Mouse (Mus musculus) forebrain, embryonic 11.5 days (tissue): Measurements from ENCODE around the gene Nlrc3. TPM values are rescaled to one million over a fixed set of nuclear protein-coding genes. Genes with fewer than 3 reads are reported as not detected.
"Not testable (repeated sequence)": the region's sequence is repeated elsewhere in the genome, so short reads cannot be mapped to it uniquely, and the experiment has no call there.

ENCODE experiments used
- ATAC-seq: fragments of 200-750 bp; cut with Nextera tagmentation; replicated peaks from 2 replicates; pipeline ENCODE4 v1.8.0; 2017; ENCODE audit warnings: moderate TSS enrichment; ENCODE audit not compliant: low FRiP score
- DNase-seq: peaks from one replicate; pipeline ENCODE4 v3.0.0-alpha.2; 2017; ENCODE audit warnings: low spot score
- H3K27ac ChIP-seq: fragments of 300-500 bp; sonication (generic); 2 replicates; pipeline ENCODE4 v1.5.1; 2014; ENCODE audit warnings: low read depth, low read length
- H3K27me3 ChIP-seq: fragments of 300-500 bp; sonication (generic); 2 replicates; pipeline ENCODE4 v1.6.1; 2014; ENCODE audit warnings: mild to moderate bottlenecking, low read length, mixed read lengths; ENCODE audit not compliant: control insufficient read depth, insufficient read depth
- H3K36me3 ChIP-seq: fragments of 300-500 bp; sonication (generic); 2 replicates; pipeline ENCODE4 v1.6.1; 2014; ENCODE audit warnings: mild to moderate bottlenecking, low read length, moderate library complexity, mixed read lengths; ENCODE audit not compliant: control insufficient read depth, insufficient read depth
- H3K4me1 ChIP-seq: fragments of 300-500 bp; sonication (generic); replicated peaks from 2 replicates; pipeline ENCODE4 v1.6.1; 2014; ENCODE audit warnings: low read length, mixed read lengths; ENCODE audit not compliant: control insufficient read depth, insufficient read depth
- H3K4me2 ChIP-seq: fragments of 300-500 bp; sonication (generic); 2 replicates; pipeline ENCODE4 v1.6.1; 2014; ENCODE audit warnings: low read depth, mild to moderate bottlenecking, low read length, moderate library complexity, mixed read lengths; ENCODE audit not compliant: severe bottlenecking
- H3K4me3 ChIP-seq: fragments of 300-500 bp; sonication (generic); 2 replicates; pipeline ENCODE4 v1.5.1; 2014; ENCODE audit warnings: low read depth, low read length
- H3K9ac ChIP-seq: fragments of 300-500 bp; sonication (generic); 2 replicates; pipeline ENCODE4 v1.6.1; 2014; ENCODE audit warnings: low read length
- H3K9me3 ChIP-seq: fragments of 300-500 bp; sonication (generic); 2 replicates; pipeline ENCODE4 v1.6.1; 2016; ENCODE audit warnings: low read length, mixed read lengths; ENCODE audit not compliant: control insufficient read depth
- WGBS: fragments of 180-500 bp; shearing (Covaris S2); extraction: QIAGEN DNeasy Blood & Tissue Kit; methylation state at CpG from one replicate; pipeline ENCODE4 v1.1.7; 2014; 5-methylcytosine and 5-hydroxymethylcytosine counted together
- polyA plus RNA-seq: library from polyadenylated mRNA; unstranded; fragments of >200 nt; fragmentation: Nextera tagmentation; extraction: Ambion mirVana; gene quantifications from 2 replicates; pipeline ENCODE4 v1.2.1, GENCODE M21; 2014

Gene Nlrc3
- polyA plus RNA-seq, 1 experiment from 2014 or later, result 0.99 TPM

DNA sequence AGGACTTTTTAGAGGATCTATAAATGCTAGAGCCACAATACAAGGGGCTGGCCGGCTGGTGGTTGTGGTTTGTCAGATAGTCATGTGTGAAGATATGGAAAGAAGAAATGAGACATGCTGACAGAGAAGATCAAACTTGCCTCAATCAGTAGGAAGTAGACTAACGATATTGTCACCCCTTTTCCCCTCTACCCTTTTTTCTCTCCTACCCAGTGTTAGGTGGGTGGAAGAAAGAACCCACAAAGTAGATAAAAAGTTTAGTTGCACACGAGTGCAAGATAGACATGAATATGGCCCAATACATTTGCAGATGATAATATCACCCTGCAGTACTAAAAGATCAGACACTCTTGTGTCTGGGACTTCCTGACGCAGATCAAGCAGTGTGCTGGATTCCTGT lies 12.0 kb upstream of the Nlrc3 start:
- DNase-seq, result no peak
- Histone ChIP-seq H3K4me2 (no peak overlapping the region), H3K9ac (no peak overlapping the region), H3K27me3 (no peaks in the 10 kb centered on the region), H3K4me1 (no peaks in the 10 kb centered on the region), H3K36me3 (peaks cover 12% of the 10 kb centered on the region), H3K9me3 (no peaks in the 10 kb centered on the region), H3K27ac (no peak overlapping the region), H3K4me3 (no peak overlapping the region)
- WGBS, result 91% methylated on average over 4 of the region's 4 CpGs
- ATAC-seq, result no peak

DNA sequence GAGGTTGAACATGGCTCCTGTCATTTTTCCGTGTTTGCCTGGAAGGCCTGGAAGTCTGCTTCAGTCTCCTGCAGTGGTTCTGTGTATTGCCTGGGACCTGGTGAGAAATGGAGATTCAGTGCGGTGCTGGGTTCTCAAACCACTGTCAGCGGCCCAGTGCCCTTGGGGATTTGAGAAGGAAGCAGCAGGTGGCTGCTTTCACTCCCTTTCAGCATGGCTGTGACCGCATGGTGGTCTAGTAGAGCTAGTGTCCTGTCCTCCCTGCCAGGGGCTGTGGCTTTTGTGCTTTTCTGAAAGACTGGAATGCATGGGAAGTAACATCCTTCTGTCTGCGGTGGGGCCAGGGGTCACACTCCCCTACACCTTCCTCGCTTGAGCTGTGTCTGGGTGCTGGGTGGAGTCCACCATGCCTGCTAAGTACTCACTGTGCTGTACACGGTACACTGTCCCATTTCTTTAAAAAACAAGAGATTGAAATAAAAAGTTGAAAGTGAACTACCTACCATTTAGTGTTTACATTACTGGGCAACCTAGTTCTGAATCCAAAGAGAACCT lies 6.8 kb upstream of the Nlrc3 start:
- Histone ChIP-seq H3K9ac (no peak overlapping the region), H3K9me3 (no peaks in the 10 kb centered on the region), H3K27me3 (no peaks in the 10 kb centered on the region), H3K27ac (no peak overlapping the region), H3K36me3 (peaks cover 9% of the 10 kb centered on the region; the same call in 1 of the 2 replicates), H3K4me1 (no peaks in the 10 kb centered on the region), H3K4me3 (no peak overlapping the region), H3K4me2 (no peak overlapping the region)
- DNase-seq (no peak), ATAC-seq (no peak)
- 49% methylated on average over 7 of the region's 7 CpGs for WGBS

DNA sequence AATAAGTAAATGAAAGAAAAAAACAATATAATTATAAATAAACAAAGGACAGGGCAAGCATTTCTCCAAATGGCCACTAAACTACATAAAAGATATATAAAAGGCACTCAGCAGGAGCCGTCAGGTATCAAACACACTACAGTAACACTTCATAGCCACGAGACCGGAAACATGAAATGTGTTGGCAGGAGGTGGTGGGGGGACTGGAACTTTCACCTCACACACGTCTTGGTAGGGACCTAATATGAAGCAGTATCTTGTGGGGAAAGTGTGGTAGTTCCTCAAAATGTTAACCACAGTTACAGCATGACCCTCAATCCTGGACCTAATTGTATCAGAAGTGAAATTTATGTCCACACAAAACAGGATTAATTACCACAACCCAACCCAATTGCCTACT lies 5.7 kb upstream of the Nlrc3 start:
- Histone ChIP-seq H3K4me3 (no peak overlapping the region), H3K27me3 (no peaks in the 10 kb centered on the region), H3K27ac (no peak overlapping the region), H3K4me1 (no peaks in the 10 kb centered on the region), H3K9me3 (no peaks in the 10 kb centered on the region), H3K9ac (no peak overlapping the region), H3K36me3 (peaks cover 9% of the 10 kb centered on the region; the same call in 1 of the 2 replicates), H3K4me2 (no peak overlapping the region)
- no peak for ATAC-seq
- DNase-seq, result no peak
- 95% methylated on average over 4 of the region's 4 CpGs for WGBS

DNA sequence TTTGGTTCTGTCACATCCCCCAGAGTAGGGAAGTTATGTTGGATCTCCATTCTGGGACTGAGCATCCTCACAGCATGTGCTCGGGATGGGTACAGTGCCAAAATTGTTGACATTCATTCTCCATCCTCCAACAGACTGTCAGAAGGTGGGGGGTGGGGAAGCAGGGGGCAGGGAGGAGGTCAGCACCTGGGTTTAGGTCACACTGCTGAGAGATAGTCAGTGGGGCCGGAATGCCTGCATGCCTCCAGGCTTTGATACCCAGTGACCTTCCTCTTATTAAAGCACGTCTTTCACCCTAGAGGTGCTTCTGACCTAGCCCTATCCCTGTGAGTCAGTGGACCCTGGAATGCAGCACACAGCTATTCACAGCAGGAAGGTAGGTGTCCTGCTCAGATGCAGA lies 280 bp upstream of the Nlrc3 start:
- Histone ChIP-seq H3K4me2 (no peak overlapping the region), H3K4me1 (no peaks in the 10 kb centered on the region), H3K9ac (no peak overlapping the region), H3K27ac (no peak overlapping the region), H3K27me3 (no peaks in the 10 kb centered on the region), H3K9me3 (no peaks in the 10 kb centered on the region), H3K4me3 (no peak overlapping the region), H3K36me3 (peaks cover 9% of the 10 kb centered on the region; the same call in 1 of the 2 replicates)
- ATAC-seq (no peak), DNase-seq (no peak)
- WGBS, result 57% methylated on average over 3 of the region's 3 CpGs

DNA sequence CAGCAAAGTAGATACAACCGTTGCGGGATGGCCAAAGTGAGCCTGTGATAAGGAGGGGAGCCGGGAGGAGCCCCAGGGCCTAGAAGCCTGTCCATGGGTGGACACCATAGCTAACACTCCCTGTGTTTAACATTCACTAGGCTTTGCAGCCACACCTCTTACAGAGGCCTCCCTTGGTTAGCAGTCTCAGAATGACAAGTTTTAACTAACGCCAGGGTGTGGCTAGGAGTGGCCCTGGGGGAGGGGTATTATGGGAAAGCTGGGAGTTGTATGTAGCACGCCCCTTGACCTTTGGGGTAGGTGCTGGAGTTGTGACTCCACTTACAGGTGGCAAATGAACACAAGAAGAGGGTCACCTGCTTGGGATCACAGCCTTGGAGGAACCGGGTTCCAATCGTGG lies 774 bp downstream of the Nlrc3 start:
- Histone ChIP-seq H3K4me2 (no peak overlapping the region), H3K9ac (no peak overlapping the region), H3K27me3 (no peaks in the 10 kb centered on the region), H3K9me3 (no peaks in the 10 kb centered on the region), H3K36me3 (peaks cover 5% of the 10 kb centered on the region; the same call in 1 of the 2 replicates), H3K27ac (no peak overlapping the region), H3K4me3 (no peak overlapping the region), H3K4me1 (no peaks in the 10 kb centered on the region)
- ATAC-seq, result no peak
- WGBS, result 91% methylated on average over 7 of the region's 7 CpGs
- no peak for DNase-seq

DNA sequence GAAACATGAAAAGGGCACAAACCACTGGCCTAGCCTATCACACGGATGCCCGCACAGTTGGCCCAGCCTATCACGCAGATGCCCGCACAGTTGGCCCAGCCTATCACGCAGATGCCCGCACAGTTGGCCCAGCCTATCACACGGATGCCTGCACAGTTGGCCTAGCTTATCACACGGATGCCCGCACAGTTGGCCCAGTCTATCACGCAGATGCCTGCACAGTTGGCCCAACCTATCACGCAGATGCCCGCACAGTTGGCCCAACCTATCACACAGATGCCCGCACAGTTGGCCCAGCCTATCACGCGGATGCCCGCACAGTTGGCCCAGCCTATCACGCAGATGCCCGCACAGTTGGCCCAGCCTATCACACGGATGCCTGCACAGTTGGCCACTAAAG lies 2.0 kb downstream of the Nlrc3 start:
- not testable (repeated sequence) for H3K4me1 ChIP-seq, H3K4me3 ChIP-seq, ATAC-seq, H3K36me3 ChIP-seq, H3K9me3 ChIP-seq, H3K4me2 ChIP-seq, DNase-seq, H3K9ac ChIP-seq, H3K27ac ChIP-seq, H3K27me3 ChIP-seq
- 89% methylated on average over 19 of the region's 19 CpGs for WGBS

DNA sequence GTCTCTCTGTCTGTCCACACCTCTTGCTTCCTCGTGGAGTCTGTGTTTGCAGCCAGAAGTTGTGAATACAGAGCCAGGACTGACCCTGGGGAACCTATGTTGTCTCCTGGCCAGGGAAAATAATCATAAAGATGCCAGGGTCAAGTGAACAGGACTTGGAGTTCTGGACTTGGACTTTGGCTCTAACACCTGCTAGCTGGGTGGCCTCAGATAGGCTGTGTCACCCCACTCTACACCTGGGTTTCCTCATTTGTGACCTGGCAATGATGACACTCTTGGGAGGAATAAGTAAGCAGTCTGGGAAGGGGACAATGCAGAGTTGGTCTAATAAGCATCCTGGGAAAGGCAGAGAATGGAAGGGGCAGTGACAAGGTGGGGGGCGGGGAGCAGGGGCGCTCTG lies 10.9 kb downstream of the Nlrc3 start:
- ATAC-seq, result no peak
- 90% methylated on average over 3 of the region's 3 CpGs for WGBS
- H3K27ac ChIP-seq, result no peak overlapping the region
- no peaks in the 10 kb centered on the region for H3K4me1 ChIP-seq
- no peak overlapping the region for H3K9ac ChIP-seq
- no peaks in the 10 kb centered on the region for H3K27me3 ChIP-seq
- H3K4me3 ChIP-seq, result no peak overlapping the region
- no peak for DNase-seq
- no peaks in the 10 kb centered on the region for H3K36me3 ChIP-seq
- no peak overlapping the region for H3K4me2 ChIP-seq
- H3K9me3 ChIP-seq, result no peaks in the 10 kb centered on the region

DNA sequence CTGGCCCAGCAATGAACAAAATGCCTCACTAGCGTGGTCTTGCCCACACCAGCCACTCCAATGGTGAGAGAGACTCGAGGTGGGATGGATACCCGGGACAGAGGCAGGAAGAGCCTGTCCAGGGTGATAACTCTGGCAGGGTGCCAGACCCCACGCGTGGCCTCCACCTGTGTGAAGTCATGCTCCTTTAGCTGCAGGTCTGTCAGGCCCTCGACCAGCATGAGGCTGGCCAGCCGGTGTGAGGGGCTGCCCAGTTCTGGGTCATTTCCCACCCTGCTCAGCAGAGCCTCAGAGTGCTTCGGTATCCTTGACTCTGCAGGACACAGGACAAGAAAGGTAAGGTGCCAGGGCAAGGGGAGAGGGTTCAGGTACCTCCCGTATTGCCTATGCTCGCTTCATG lies 11.4 kb downstream of the Nlrc3 start:
- Histone ChIP-seq H3K4me1 (no peaks in the 10 kb centered on the region), H3K36me3 (no peaks in the 10 kb centered on the region), H3K27me3 (no peaks in the 10 kb centered on the region), H3K9me3 (no peaks in the 10 kb centered on the region), H3K4me2 (no peak overlapping the region), H3K27ac (no peak overlapping the region), H3K4me3 (no peak overlapping the region), H3K9ac (no peak overlapping the region)
- ATAC-seq (no peak), DNase-seq (no peak)
- 85% methylated on average over 10 of the region's 10 CpGs for WGBS

DNA sequence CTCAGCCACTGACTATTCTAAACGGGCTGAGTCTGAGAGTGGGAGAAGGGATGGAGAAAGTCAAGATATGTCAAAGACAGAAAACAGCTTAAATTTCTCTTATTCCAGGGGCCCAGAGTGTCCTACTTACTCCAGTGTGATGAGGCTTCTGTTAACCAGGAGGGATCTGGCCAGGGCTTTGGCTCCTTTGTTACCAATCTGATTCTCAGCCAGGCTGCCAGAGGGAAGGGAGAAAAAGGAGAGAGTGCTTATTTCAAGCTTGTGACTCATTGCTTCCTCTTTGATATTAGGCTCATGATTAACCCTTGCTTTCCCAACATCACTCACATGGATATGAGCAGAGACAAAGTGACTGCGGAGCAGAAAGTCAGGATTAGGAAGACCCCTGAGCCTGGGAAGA lies 17.2 kb downstream of the Nlrc3 start:
- ATAC-seq (no peak), DNase-seq (no peak)
- no peaks in the 10 kb centered on the region for H3K27me3 ChIP-seq
- 84% methylated on average over 2 of the region's 2 CpGs for WGBS
- no peaks in the 10 kb centered on the region for H3K36me3 ChIP-seq
- H3K4me2 ChIP-seq, result no peak overlapping the region
- no peaks in the 10 kb centered on the region for H3K4me1 ChIP-seq
- H3K9me3 ChIP-seq, result no peaks in the 10 kb centered on the region
- H3K9ac ChIP-seq, result no peak overlapping the region
- no peak overlapping the region for H3K27ac ChIP-seq
- H3K4me3 ChIP-seq, result no peak overlapping the region
